ENCODE assay signal across 11 mouse cellular contexts in the genomic region with DNA sequence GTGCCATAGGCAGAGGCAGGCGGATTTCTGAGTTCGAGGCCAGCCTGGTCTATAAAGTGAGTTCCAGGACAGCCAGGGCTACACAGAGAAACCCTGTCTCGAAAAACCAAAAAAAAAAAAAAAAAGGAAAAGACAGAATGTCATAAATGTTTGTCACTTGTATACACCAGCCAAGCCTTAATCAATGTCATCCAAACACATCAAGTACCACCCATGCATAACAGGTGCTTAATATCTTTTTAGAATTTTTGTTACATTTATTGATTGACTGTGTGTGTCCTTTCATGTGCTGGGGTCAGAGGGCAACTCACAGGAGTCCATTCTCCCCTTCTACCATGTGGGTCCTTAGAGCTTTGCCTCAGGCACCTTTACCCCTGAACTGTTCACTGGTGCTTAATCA. TPM values are rescaled to one million over a fixed set of nuclear protein-coding genes. Genes with fewer than 3 reads are reported as not detected.
DNase-seq lines count a peak whose midpoint lies in the region; ATAC-seq lines count a peak whose summit lies in the region.
"Had no signal": no experiment of that assay in that cellular context is flagged by ENCODE, and none has a peak within 500 bp of the region (broad histone marks: within the 10 kb centered on the region; RNA-seq: fewer than 3 reads in every experiment).

Gene S1pr4, minus strand, starts transcription at position 101 of the 400 bp plus-strand sequence.

- peak within 1 kb of the TSS; percentile 5; the same call in 1 of the 2 replicates for H3K9ac ChIP-seq in heart, embryonic 16.5 days (ENCODE audit: low read length)
- no peak within 1 kb of the TSS for H3K9ac ChIP-seq in neural tube, embryonic 12.5 days
- 0 out of 2 replicates have a peak within 1 kb of the TSS, but pooled peaks have one; percentile 2 for H3K9ac ChIP-seq in intestine, embryonic 15.5 days

- ATAC-seq in heart, embryonic 16.5 days (replicated peaks; ENCODE audit: extremely low read depth, insufficient read depth, low FRiP score): no peak
- ATAC-seq in neural tube, embryonic 12.5 days (ENCODE audit: low FRiP score, low read depth): no peak
- ATAC-seq in intestine, embryonic 15.5 days: no peak
- ATAC-seq in neutrophil, adult 5-6 weeks (ENCODE audit: extremely low read depth, insufficient number of reproducible peaks, low FRiP score, poor library complexity, severe bottlenecking): no peak
- ATAC-seq in erythroid progenitor cell, adult 5-6 weeks (replicated peaks; ENCODE audit: low FRiP score, poor library complexity, severe bottlenecking): no peak
- ATAC-seq: hindbrain, embryonic 16.5 days had no signal

- H3K4me2 ChIP-seq in heart, embryonic 16.5 days (ENCODE audit: low read depth, low read length): peak within 1 kb of the TSS; percentile 19
- 0 out of 2 replicates have a peak within 1 kb of the TSS, but pooled peaks have one; percentile 5 for H3K4me2 ChIP-seq in neural tube, embryonic 12.5 days (replicated peaks)
- no peak within 1 kb of the TSS for H3K4me2 ChIP-seq in intestine, embryonic 15.5 days (replicated peaks)
- H3K4me2 ChIP-seq: midbrain, embryonic 11.5 days had no signal

- peaks cover 8% of the 10 kb centered on the region for H3K4me1 ChIP-seq in heart, embryonic 16.5 days (ENCODE audit: control insufficient read depth, insufficient read depth, low read length)
- peaks cover 6% of the 10 kb centered on the region for H3K4me1 ChIP-seq in neural tube, embryonic 12.5 days
- peaks cover 15% of the 10 kb centered on the region for H3K4me1 ChIP-seq in intestine, embryonic 15.5 days (replicated peaks)

- 70% methylated on average over 3 of the region's 3 CpGs for WGBS in heart, embryonic 16.5 days
- 92% methylated on average over 3 of the region's 3 CpGs for WGBS in neural tube, embryonic 12.5 days
- 84% methylated on average over 3 of the region's 3 CpGs for WGBS in intestine, embryonic 15.5 days

- peak within 1 kb of the TSS; percentile 13; the same call in 1 of the 2 replicates for H3K4me3 ChIP-seq in heart, embryonic 16.5 days (ENCODE audit: low read length)
- no peak within 1 kb of the TSS for H3K4me3 ChIP-seq in neural tube, embryonic 12.5 days
- H3K4me3 ChIP-seq in intestine, embryonic 15.5 days (replicated peaks): no peak within 1 kb of the TSS

- peaks cover 4% of the 10 kb centered on the region; the same call in 1 of the 2 replicates for H3K27me3 ChIP-seq in heart, embryonic 16.5 days (ENCODE audit: control insufficient read depth, insufficient read depth, low read length)
- H3K27me3 ChIP-seq in neural tube, embryonic 12.5 days (replicated peaks): no peaks in the 10 kb centered on the region; the same call in 1 of the 2 replicates
- H3K27me3 ChIP-seq in intestine, embryonic 15.5 days (replicated peaks): no peaks in the 10 kb centered on the region

- H3K9me3 ChIP-seq in heart, embryonic 16.5 days (replicated peaks; ENCODE audit: control insufficient read depth, low read length): no peaks in the 10 kb centered on the region
- H3K9me3 ChIP-seq in neural tube, embryonic 12.5 days: no peaks in the 10 kb centered on the region
- no peaks in the 10 kb centered on the region for H3K9me3 ChIP-seq in intestine, embryonic 15.5 days

- no peaks in the 10 kb centered on the region for H3K36me3 ChIP-seq in heart, embryonic 16.5 days (ENCODE audit: control insufficient read depth, insufficient read depth)
- H3K36me3 ChIP-seq in neural tube, embryonic 12.5 days: no peaks in the 10 kb centered on the region
- no peaks in the 10 kb centered on the region for H3K36me3 ChIP-seq in intestine, embryonic 15.5 days

- DNase-seq in heart, adult 8-10 months (ENCODE audit: low spot score): no peak
- no peak for DNase-seq in neural tube, embryonic 10.5 days (ENCODE audit: extremely low spot score, low spot score)
- DNase-seq in gastrocnemius, adult 8-10 months (ENCODE audit: low spot score in 2 of 2): no peak
- DNase-seq: cerebellum, postnatal 10 days had no signal

- no peak within 1 kb of the TSS for H3K27ac ChIP-seq in heart, embryonic 16.5 days (ENCODE audit: low read length)
- no peak within 1 kb of the TSS for H3K27ac ChIP-seq in neural tube, embryonic 12.5 days
- H3K27ac ChIP-seq in intestine, embryonic 15.5 days: no peak within 1 kb of the TSS

RNA-seq across cellular contexts. Expression of gene S1pr4, which starts in this region (rescaled TPM):
- polyA plus RNA-seq in heart, embryonic 16.5 days (2015; fragmentation: Nextera tagmentation; extraction: Ambion mirVana): 1.5 and 2.1 TPM in 2 replicates
- 1 to 10 TPM in 2 of 4 experiments, under 1 TPM in 2; 0.88 to 1.4 (median 1.0) TPM for total RNA-seq in heart, adult 8-10 months (2022)
- 0.51 and 0.56 TPM in 2 replicates for polyA plus RNA-seq in neural tube, embryonic 12.5 days (2016; fragmentation: Nextera tagmentation; extraction: Ambion mirVana)
- 1.0 and 1.1 TPM in 2 replicates for polyA plus RNA-seq in intestine, embryonic 15.5 days (2015; fragmentation: Nextera tagmentation; extraction: Ambion mirVana)
- total RNA-seq in neutrophil, adult 5-6 weeks (2017): 61.1 and 63.1 TPM in 2 replicates
- 1 to 10 TPM in 1 of 4 experiments, under 1 TPM in 3; 0.27 to 1.0 (median 0.59) TPM for total RNA-seq in gastrocnemius, adult 8-10 months (2022)
- total RNA-seq in erythroid progenitor cell, adult 5-6 weeks (2015; ENCODE audit: low replicate concordance): 2.2 and 5.4 TPM in 2 replicates
- 2.3 and 3.7 TPM in 2 replicates for total RNA-seq in erythroid progenitor cell, adult 5-6 weeks (2017; ENCODE audit: low replicate concordance)
